Mouse (Mus musculus) spleen, postnatal 14 days (tissue): ENCODE results near the gene Olfr437.
"Not testable (repeated sequence)": the region's sequence is repeated elsewhere in the genome, so short reads cannot be mapped to it uniquely, and the experiment has no call there.

Experiments
- DNase-seq, 2 experiments: peaks; one replicate each; pipeline ENCODE4 v3.0.0; 2021 to 2022; ENCODE audit warnings: low spot score in 2 of 2

Olfr437 gene

GRCm38 (mm10) chr6:43162982-43163381 is at the start of gene Olfr437:
Gene Olfr437, plus strand, starts transcription at chr6:43163282.
- no peak for DNase-seq

- DNase-seq = not testable (repeated sequence)
These were observed 16.8 kb upstream of the Olfr437 start, which contains the start of gene Olfr237-ps1 for GRCm38 (mm10) chr6:43146267-43146666. Gene Olfr237-ps1, plus strand, starts transcription at chr6:43146567.

GRCm38 (mm10) chr6:43159502-43159901 is 3.6 kb upstream of the Olfr437 start:
- DNase-seq = no peak

- DNase-seq = no peak
These were observed 4.2 kb downstream of the Olfr437 start for GRCm38 (mm10) chr6:43167246-43167645.

- no peak for DNase-seq
These were observed 8.8 kb downstream of the Olfr437 start, which contains the start of gene Olfr13 for GRCm38 (mm10) chr6:43171840-43172239. Gene Olfr13, plus strand, starts transcription at chr6:43172140.

GRCm38 (mm10) chr6:43178129-43178528 is 15.0 kb downstream of the Olfr437 start:
- no peak for DNase-seq

GRCm38 (mm10) chr6:43178584-43179501 is 15.8 kb downstream of the Olfr437 start:
- DNase-seq = no peak

- DNase-seq = no peak
These were observed 27.9 kb downstream of the Olfr437 start for GRCm38 (mm10) chr6:43190986-43191385.

GRCm38 (mm10) chr6:43196781-43197180 is 33.7 kb downstream of the Olfr437 start, which contains the start of gene Olfr435:
Gene Olfr435, plus strand, starts transcription at chr6:43197146.
- DNase-seq = no peak

GRCm38 (mm10) chr6:43198094-43198493 is 35.0 kb downstream of the Olfr437 start:
- no peak for DNase-seq

- DNase-seq = no peak
These were observed 39.7 kb downstream of the Olfr437 start for GRCm38 (mm10) chr6:43202786-43203185.

- no peak for DNase-seq
These were observed 42.3 kb downstream of the Olfr437 start for GRCm38 (mm10) chr6:43205355-43205754.

- not testable (repeated sequence) for DNase-seq
These were observed 49.8 kb downstream of the Olfr437 start, which contains the start of gene Olfr434 for GRCm38 (mm10) chr6:43212873-43213272. Gene Olfr434, plus strand, starts transcription at chr6:43213021.
